Mouse (Mus musculus) heart, adult 8-10 months (tissue): ENCODE data around the gene Padi3. TPM values are rescaled to one million over a fixed set of nuclear protein-coding genes. Genes with fewer than 3 reads are reported as not detected.

ENCODE experiments used
- DNase-seq: peaks from one replicate; pipeline ENCODE4 v3.0.0; 2022; ENCODE audit warnings: low spot score
- total RNA-seq, 4 experiments: library from RNA; stranded (reverse); gene quantifications; 2 replicates each; pipeline ENCODE4 v1.2.4; 2022

The Padi3 gene
- total RNA-seq, 4 experiments from 2014 or later = 0.09 to 0.34 (median 0.13) TPM

GRCm38 (mm10) chr4:140780507-140780906 is 29.9 kb downstream of the Padi3 start:
- no peak for DNase-seq

GRCm38 (mm10) chr4:140779803-140780397 is 30.5 kb downstream of the Padi3 start:
- no peak for DNase-seq

GRCm38 (mm10) chr4:140776623-140777022 is 33.8 kb downstream of the Padi3 start:
- no peak for DNase-seq

- no peak for DNase-seq
Observed at GRCm38 (mm10) chr4:140775876-140776275, 34.6 kb downstream of the Padi3 start.

GRCm38 (mm10) chr4:140774893-140775292 is 35.6 kb downstream of the Padi3 start:
- DNase-seq = no peak

GRCm38 (mm10) chr4:140774025-140774800 is 36.2 kb downstream of the Padi3 start, which contains the start of gene Padi4:
TSS of gene Padi4 (minus strand) at chr4:140774236.
- no peak for DNase-seq

GRCm38 (mm10) chr4:140771091-140771490 is 39.4 kb downstream of the Padi3 start:
- DNase-seq = no peak

- DNase-seq = peak; percentile 58
Observed at GRCm38 (mm10) chr4:140770433-140770832, 40.0 kb downstream of the Padi3 start.

GRCm38 (mm10) chr4:140768973-140769372 is 41.5 kb downstream of the Padi3 start:
- no peak for DNase-seq

GRCm38 (mm10) chr4:140765936-140766335 is 44.5 kb downstream of the Padi3 start:
- DNase-seq = no peak

GRCm38 (mm10) chr4:140763158-140763557 is 47.3 kb downstream of the Padi3 start:
- DNase-seq = peak; percentile 24

GRCm38 (mm10) chr4:140761601-140762000 is 48.8 kb downstream of the Padi3 start:
- no peak for DNase-seq

- no peak for DNase-seq
Observed at GRCm38 (mm10) chr4:140755811-140756210, 54.6 kb downstream of the Padi3 start.

- DNase-seq = no peak
Observed at GRCm38 (mm10) chr4:140753366-140753765, 57.1 kb downstream of the Padi3 start.

GRCm38 (mm10) chr4:140750328-140750727 is 60.1 kb downstream of the Padi3 start:
- DNase-seq = no peak

- no peak for DNase-seq
Observed at GRCm38 (mm10) chr4:140747978-140748377, 62.5 kb downstream of the Padi3 start.

GRCm38 (mm10) chr4:140744654-140745053 is 65.8 kb downstream of the Padi3 start:
- no peak for DNase-seq

GRCm38 (mm10) chr4:140743086-140743485 is 67.4 kb downstream of the Padi3 start:
- no peak for DNase-seq

- no peak for DNase-seq
Observed at GRCm38 (mm10) chr4:140742543-140742942, 67.9 kb downstream of the Padi3 start, which contains the start of gene Padi6. TSS of gene Padi6 (minus strand) at chr4:140742643.

- DNase-seq = no peak
Observed at GRCm38 (mm10) chr4:140741401-140741800, 69.0 kb downstream of the Padi3 start.

- no peak for DNase-seq
Observed at GRCm38 (mm10) chr4:140740655-140741054, 69.8 kb downstream of the Padi3 start.
